Mouse (Mus musculus): Measurements from ENCODE around the gene Fan1.

Fan1 gene

DNA sequence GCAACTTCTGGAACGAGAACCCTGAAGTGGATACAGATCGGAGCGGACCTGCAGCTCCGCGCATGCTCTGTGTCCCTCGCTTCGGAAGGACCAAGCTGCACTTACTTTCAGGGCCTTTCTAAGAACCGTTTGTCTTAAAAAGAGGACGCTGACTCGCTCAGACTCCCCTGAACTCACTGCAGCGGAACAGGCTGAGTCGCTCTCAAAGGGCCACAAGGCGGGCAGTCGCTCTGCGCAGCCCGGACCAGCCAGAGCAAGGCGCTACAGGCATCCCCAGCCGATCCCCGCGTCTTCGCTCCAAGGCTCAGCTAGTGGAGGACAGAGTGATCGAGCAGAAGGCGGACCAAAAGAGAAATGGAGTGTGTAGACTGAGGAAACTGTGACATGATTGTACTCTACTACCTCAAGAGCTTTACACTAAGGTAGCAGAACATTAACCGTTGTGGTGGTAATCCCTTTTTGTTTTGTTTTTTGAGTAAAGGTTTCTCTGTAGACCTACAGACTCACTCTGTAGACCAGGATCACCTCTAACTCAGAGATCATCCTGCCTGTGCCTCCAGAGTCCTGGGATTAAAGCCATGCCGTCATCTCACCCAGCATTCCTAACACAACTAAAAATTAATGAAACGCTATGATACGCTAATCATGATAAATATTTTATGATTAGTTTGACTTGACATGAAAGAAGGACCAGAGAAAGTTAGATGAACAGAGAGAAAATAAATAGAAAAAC, at the start of gene Fan1:
Fan1 (minus strand) TSS at position 266 of the 733 bp plus-strand sequence.
- DNase-seq: peak; percentile 81

DNA sequence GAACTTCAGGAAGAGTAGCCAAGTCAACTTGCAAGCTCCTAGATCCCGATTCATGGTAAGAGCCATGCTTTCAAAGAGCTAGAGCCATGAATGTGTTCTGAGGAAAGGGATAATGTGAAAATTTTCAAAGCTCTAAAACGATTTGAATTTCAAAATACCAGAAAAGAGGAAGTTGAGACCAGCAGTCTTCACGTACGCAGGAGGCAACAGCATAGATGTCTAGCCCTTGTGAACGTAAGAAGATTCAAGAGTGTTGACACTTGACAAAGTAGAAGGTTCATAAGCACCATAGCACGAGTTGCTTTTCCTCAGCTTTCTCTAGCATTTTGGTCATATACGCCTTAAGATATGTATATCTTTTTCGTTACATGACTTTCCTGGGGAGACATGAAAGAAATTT, 30.1 kb upstream of the Fan1 start:
- DNase-seq: no peak

DNA sequence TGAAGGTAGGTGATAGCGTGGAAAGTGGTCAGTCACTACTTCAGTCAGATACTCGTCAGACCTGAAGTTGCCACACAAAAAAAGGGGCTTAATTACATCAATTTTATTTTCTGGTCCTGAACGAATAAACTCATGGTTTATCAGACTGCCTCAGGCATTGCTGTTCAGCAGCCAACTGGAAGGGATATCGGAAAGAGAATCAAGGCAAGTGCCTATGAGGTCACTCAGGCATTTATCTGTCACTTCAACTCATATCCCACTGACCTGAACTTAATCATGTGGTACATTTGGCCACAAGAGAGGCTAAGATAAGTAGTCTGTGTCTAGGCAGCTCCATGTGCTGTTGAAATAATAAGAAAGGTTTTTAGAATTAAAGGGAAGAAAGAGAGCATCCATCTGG, 28.6 kb upstream of the Fan1 start:
- no peak for DNase-seq

DNA sequence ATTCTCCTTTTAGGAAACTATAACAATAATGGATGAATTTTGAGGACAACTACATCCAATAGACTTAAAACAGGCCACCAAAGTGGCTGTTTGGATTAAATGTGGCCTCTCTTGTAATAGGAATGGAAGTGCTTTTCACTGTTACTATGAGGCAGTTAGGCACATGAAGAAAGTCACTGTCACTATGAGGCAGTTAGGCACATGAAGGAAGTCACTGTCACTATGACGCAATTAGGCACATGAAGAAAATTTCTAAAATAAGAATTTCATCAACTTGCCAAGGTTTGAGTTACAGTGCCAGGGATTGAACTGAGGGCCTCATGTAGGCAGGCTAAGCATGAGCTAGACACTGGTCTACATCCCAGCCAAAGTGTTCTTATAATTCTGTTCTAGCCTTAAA, 26.8 kb upstream of the Fan1 start:
- no peak for DNase-seq

GRCm38 (mm10) chr7:64392819-64393151, 18.9 kb upstream of the Fan1 start:
- DNase-seq: no peak

- peak; percentile 94 for DNase-seq
Observed at GRCm38 (mm10) chr7:64392122-64392818, 18.4 kb upstream of the Fan1 start, which contains the start of the genes Mphosph10 and Mcee. Gene Mphosph10, minus strand, starts transcription at chr7:64392268. Gene Mcee, plus strand, starts transcription at chr7:64392607.

GRCm38 (mm10) chr7:64391479-64391878, 17.6 kb upstream of the Fan1 start:
- DNase-seq: no peak

- no peak for DNase-seq
Observed at GRCm38 (mm10) chr7:64373147-64373829, 607 bp downstream of the Fan1 start.

- no peak for DNase-seq
Observed at GRCm38 (mm10) chr7:64371940-64372878, 1.7 kb downstream of the Fan1 start.

DNA sequence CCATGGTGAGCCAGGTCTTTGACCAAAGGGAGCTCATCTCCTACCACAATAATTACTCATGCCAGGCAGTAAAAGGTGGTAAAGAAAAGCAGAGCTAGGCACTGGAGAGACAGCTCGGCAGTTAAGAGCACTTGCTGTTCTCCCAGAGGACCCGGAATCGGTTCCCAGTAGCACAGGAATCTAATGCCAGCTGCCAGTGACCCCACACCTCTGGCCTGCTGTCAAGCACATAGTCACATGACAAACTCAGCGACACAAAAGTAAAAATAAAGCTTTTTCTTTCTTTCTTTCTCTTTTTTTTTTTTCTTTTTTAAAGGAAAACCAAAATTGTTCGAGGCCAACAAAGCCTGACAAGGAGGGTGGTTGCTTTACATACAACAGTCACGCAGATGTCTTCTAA, 4.1 kb downstream of the Fan1 start:
- DNase-seq: no peak

DNA sequence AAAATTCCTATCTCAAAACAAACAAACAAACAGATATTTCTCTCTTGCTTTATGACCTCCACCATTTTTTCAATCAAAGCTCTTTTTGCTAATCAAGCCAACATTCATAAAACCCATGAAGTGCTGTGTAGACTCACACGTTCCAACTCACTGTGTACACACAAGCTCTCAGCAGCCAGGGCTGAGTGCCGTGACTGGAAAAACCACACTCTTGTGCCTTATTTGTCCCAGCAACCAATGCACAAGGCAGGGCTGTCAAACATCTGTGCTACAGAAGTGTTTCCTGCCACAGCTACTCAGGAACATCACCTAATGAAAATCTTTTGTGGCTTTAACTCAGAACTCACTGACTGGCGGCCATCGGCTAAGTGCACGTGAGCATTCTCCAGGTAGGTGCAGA, 8.0 kb downstream of the Fan1 start:
- DNase-seq: no peak

DNA sequence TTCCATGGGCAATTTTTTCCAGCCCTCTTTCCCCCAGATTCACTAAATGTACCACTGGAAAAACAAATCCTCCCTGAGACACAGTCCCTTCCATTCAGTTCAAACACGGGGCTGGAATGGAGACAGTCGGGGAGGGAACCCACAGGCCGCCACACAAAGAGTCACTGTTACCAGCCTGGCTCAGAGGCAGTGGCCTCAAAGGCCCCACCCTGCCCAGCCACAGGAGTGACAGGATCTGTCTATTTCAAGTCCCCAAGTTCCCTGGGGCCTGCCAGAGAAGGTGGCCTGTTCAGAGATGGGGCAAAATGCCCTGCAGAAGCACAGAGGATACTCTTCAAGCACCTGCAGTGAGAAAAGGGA, 13.3 kb downstream of the Fan1 start:
- no peak for DNase-seq

GRCm38 (mm10) chr7:64359943-64360585, 13.8 kb downstream of the Fan1 start:
- no peak for DNase-seq

DNA sequence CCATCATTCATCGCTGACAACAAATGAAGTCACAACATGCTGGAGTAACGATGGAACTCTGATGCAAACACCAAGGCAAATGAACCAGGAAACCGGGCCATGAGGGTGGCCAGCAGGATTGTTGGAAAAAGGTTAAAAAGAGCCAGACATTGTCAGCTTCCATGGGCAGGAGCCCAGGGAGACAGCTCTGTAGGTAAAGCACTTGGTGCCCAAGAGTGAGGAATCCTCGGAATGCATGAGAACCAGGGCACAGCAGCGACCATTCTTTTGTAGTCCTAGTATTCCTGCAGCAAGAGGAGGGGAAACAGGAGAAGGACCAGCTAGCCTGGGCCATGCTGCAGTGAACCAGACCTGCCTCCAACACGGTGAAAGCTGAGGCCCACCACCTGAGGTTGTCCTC, 15.2 kb downstream of the Fan1 start:
- DNase-seq: no peak

GRCm38 (mm10) chr7:64357405-64357804, 16.5 kb downstream of the Fan1 start:
- no peak for DNase-seq

DNA sequence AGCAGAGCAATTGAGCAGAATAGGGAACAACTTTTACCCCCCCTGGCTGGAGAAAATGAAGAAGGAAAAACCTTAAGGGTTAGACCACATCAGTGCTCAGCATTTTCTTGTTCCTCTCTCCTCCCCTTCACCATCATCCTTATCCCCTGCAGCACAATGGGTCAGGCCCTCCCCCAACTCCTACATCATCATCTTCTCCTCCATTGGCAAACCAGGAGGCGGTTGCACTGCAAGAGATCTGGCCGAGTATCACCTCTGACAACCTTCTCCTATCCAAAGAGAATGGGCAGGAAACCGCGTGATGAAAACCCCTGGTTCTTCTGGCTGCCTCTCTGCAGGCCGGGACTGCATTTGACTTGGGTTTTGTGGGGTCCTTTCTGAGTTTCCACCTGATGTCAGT, 17.2 kb downstream of the Fan1 start:
- no peak for DNase-seq

GRCm38 (mm10) chr7:64354206-64354605, 19.7 kb downstream of the Fan1 start:
- no peak for DNase-seq

DNA sequence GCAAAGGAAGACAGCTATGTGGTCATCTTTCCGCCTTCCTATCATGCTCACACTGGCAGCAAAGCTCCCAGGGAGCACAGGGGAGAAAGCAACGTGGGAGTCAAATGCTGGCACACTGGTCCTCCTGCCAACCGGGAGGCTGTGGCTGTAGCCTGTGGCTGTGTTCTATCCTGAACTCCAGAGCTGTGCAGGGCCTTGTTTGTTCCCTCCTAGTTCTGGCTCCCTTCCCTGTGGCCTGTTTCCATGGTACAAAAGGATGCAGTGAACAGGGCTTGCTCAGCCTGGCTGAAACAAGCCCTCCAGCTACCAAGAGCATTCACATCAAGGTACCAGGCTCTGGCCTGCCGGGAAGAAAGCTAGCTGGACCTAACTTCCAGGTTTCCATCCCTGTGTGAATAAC, 22.8 kb downstream of the Fan1 start:
- DNase-seq: peak; percentile 65

GRCm38 (mm10) chr7:64349147-64349861, 24.6 kb downstream of the Fan1 start:
- no peak for DNase-seq

GRCm38 (mm10) chr7:64347813-64348212, 26.1 kb downstream of the Fan1 start:
- no peak for DNase-seq

DNA sequence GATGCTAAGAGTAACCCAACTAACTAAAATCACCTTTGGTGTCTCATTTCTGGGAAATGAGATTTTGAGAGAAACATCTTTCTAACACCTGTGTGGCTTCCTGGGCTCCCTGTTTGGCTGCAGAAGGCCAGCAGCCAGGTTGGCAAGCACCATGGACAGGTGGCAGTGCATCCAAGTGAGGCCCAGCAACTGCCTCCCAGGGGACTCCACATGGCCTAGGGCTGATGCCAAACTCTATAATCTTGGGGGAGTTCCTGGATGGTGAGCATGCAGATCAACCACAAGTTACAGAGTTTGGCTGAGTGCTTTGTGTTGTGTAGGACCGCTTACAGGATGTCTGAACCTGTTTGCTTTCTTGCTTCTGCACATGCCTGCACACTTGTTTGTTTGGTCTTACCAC, 41.2 kb downstream of the Fan1 start:
- DNase-seq: no peak

DNA sequence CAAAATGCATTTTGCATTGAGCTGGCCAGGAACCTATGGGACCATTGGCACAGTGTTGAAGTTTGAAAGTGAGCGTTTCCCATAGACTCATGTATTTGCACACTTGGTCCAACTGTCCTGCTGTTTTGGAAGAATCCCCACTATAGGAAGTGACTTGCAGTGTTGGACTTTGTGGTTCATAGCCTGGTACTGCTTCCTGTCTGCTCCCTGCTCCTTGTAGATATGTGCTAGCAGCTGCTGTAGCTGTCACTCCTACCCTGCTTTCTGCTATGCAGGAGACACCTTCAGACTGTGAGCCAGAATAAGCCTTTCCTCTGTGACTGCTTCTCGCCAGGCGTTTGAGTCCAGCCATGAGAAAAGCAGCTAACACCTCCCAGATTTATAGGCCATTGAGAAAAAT, 42.6 kb downstream of the Fan1 start:
- DNase-seq: no peak

Measured in cerebellum, adult 11 months (tissue).